Mouse (Mus musculus): ENCODE measurements at regions not wholly inside any gene's neighbourhood (a gene's known extent, or its start where the extent isn't known, plus 50 kb on each side); places are given as distances from the start of the nearest gene placed in this dataset.

DNA sequence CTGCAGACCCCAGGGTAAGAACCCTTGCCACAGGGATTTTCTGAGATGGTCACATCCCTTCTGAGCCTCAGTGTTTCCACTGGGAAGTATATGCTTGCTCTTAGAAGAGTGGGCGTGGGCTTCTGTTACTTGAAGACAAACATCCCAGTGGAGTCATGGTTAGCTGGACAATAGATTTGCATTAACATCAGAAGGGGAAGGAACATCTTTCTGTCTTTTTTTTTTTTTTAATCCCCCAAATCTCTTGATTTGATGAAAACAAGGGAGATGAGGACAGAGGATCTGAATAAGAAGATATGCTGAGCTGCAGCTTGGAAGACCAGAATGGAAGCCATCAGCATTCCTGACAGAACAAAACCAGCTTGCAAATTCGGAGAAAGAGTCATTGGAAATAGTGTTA is 291.7 kb downstream of the 1810013L24Rik start:
- no peak for TF ChIP-seq EP300 (IDR thresholded peaks at IDR 0.05; ENCODE audit: insufficient read depth, low read depth, low read length)
- no peak for TF ChIP-seq CTCF (IDR thresholded peaks at IDR 0.05)
- TF ChIP-seq POLR2A (IDR thresholded peaks at IDR 0.05; ENCODE audit: insufficient read depth, low read depth, low read length) = no peak
